Mouse (Mus musculus) lung, adult 2 months (tissue): ENCODE data around the gene Hspa12a.

Source experiments
- CTCF ChIP-seq: fragments of 200-500 bp; IDR thresholded peaks from 2 replicates; pipeline ENCODE4 v1.5.1; 2011; ENCODE audit warnings: mild to moderate bottlenecking, low read length, control low read depth; ENCODE audit not compliant: insufficient read depth
- POLR2A ChIP-seq: fragments of 200-500 bp; IDR thresholded peaks from 2 replicates; pipeline ENCODE4 v1.6.1; 2011; ENCODE audit warnings: low read depth, mild to moderate bottlenecking, control low read depth, low read length, borderline replicate concordance; ENCODE audit errors: extremely low read depth

- no peak for TF ChIP-seq CTCF
- TF ChIP-seq POLR2A: no peak
Observed at GRCm38 (mm10) chr19:58810536-58810935, 132.9 kb downstream of the Hspa12a start.
